Mouse (Mus musculus) stomach, postnatal 0 days (tissue): ENCODE data around the gene Sltm.

ENCODE experiments used
- CTCF ChIP-seq: IDR thresholded peaks from 2 replicates; pipeline ENCODE4 v1.5.1; 2016; ENCODE audit warnings: antibody characterized with exemption, low read depth, mild to moderate bottlenecking, moderate library complexity
- EP300 ChIP-seq: optimal IDR thresholded peaks from 2 replicates; pipeline ENCODE3; 2016; ENCODE audit warnings: antibody characterized with exemption

DNA sequence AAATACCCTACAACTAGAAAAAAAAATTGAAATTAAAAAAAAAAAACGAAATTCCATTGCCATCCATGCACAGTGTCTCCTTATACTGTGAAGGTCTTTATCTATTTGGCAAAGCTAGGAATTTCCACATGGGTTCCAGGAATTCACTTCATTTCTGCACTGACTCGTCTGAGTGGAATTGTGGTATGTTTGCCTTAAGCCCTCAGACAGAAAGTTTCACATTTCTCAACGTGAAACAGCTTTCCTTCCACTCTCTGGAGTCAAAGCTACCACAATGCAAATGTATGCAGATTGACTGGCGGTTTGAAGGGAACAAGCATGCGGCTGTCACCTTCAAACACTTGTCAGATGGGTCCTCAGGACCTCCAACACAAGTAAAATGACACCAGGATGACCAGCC is 89.1 kb downstream of the Sltm start:
- no peak for TF ChIP-seq EP300
- no peak for TF ChIP-seq CTCF
